Mouse (Mus musculus): Measurements from ENCODE around the gene Tmem88.

The Tmem88 gene

DNA sequence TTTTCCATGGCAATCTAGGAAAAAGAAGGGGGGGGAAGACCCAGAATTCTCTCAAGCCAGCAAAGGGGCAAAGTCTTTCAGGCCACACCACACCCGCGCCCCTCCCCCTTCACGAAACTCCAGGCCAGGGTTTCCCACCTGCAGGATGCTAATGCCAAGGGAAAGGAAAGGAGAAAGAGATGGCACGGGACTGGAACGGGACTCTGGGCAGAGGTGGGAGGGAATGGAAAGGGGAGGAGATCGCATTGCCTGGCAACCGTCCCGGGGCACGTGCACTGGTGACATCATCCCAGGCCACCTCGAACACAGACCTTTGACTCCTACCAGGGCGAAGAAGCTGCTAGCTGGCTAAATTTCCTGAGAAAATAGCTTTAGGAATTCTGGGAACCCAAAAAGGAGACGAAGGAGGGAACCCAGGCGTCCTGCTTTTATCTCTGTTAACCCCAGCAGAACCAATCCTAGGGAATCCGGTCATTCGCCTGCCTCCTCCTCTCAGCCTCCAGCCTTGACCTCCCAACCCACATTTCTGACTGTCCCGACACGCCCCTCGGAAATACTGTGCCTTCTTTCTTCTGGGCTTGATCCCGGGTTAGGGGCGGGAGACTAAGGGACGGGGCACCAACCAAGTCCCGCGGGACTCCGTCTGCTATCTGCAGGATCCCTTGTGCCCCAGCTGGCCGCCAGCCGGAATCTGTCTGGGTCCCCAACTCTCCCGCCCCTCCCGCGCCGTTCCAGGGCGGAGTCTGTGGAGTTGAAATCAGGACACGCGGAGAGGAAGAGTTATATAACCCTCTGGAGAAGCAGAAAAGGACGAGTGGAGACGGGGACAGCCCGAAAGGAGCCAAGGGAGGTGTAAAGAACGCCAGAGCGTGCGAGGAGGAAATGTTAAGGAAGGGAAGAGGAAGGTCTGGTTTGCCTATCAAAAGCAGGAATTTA, 19.7 kb upstream of the Tmem88 start:
- in situ Hi-C loops (cut with MboI; ENCODE audit: unreplicated experiment in 2 of 2), result loop anchor here in 1 of 2 experiments (25.0 kb wide), 2 partner anchors 570 to 1245 kb away; partner anchors contain the start of genes Ctdnep1, Elp5, Eno3 and Gabarap

DNA sequence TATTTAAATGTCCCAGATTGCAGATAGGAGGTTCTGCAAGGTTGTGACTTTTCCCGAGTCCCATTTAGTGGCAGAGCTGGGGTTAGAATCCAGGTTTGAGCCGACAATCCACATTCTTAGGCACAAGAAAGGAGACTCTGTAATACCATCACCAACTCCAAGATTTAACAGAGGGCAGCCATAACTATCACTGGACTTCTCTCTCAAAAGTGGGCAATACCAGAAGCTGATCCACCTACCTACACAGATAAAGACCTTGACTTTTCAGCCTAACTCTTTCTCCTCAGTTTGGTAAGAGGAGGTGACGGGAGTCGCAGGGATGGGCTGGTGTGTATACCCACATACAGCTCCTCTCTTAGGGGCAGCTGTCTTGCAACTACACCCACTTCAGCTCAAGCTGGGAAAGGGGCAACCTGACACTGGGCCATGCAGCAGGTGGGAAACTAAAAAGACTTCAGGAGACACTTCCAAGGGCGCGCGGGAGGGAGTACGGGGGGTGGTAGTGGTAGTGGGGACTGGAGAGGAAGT, 19.0 kb upstream of the Tmem88 start:
- in situ Hi-C loops (cut with MboI; ENCODE audit: unreplicated experiment in 2 of 2), result loop anchor here in 1 of 2 experiments (25.0 kb wide), 2 partner anchors 570 to 1245 kb away; partner anchors contain the start of genes Ctdnep1, Elp5, Eno3 and Gabarap

DNA sequence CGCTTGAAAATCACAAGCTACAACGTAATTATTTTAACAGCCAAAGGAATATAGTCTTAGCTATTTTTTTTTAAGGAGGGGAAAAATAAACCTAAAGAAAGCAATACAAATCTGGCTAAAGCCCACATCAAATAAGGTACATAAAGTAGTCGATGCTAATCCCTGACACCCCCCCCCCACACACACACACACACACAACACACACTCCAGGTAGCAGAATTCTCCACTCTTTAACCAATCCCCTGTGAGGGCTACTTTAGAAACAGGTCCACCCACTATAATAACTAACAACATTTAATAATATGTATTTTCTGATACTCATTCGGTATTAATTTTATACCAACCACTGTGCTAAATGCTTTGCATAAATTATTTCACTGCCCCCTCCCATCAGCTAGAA, 18.5 kb upstream of the Tmem88 start:
- in situ Hi-C loops (cut with MboI; ENCODE audit: unreplicated experiment in 2 of 2), result loop anchor here in 1 of 2 experiments (25.0 kb wide), 2 partner anchors 571 to 1246 kb away; partner anchors contain the start of genes Ctdnep1, Elp5, Eno3 and Gabarap

DNA sequence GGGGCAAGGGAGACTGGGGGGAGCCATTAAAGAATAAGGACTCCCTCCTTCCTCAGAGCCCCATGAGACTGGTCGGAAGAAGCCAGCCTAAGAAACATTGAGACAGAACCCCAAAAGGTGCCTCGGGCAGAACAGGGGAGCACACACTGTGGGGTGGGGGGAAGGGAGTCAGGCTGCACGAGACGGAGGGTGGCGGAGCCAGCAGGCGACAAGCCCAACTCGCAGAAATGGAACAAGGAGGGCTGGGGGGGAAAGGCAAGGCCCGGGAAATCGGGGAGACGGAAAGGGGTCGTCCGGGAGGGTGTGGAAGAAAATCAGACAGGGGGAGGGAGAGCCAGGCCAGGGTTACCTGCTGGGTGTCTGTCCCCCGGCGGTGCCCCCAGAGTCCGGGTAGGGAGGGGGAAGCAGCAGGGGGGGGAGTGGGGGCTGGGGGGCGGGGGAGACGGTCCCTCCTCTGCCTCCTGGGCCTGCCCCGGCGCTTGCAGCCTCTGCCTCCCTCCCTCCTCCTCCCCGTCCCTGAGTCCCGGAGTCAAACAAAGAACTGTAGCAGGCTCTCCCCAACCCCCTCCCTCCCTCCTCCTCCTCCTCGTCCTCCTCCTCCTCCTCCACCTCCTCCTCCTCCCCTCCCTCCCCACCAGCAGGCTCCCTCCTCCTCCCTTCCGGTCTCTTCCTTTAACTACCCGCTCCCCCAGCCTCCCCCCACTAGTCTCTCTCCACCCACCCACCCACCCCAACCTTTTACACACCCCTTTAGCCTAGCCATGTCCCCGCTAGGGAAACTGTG, 17.8 kb upstream of the Tmem88 start:
- in situ Hi-C loops (cut with MboI; ENCODE audit: unreplicated experiment in 2 of 2), result loop anchor here in 1 of 2 experiments (25.0 kb wide), 2 partner anchors 571 to 1246 kb away; partner anchors contain the start of genes Ctdnep1, Elp5, Eno3 and Gabarap

DNA sequence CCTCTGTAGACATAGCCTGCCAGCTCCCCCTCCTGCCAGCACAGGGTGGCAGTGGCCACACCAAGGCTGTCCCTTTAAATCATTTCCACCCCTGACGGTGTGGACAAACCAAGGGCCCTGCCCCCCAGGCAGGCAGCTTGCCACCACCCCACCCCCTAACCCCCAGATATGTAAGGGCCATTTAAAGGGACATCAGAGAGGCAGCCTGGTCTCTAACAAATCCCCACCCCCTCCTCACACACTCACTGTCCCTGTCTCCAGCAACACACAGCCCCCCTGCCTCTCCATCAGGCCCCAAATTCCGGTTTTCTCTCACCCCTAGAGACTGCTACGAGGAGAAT, 17.3 kb upstream of the Tmem88 start:
- in situ Hi-C loops (cut with MboI; ENCODE audit: unreplicated experiment in 2 of 2), result loop anchor here in 1 of 2 experiments (25.0 kb wide), 2 partner anchors 572 to 1247 kb away; partner anchors contain the start of genes Ctdnep1, Elp5, Eno3 and Gabarap

DNA sequence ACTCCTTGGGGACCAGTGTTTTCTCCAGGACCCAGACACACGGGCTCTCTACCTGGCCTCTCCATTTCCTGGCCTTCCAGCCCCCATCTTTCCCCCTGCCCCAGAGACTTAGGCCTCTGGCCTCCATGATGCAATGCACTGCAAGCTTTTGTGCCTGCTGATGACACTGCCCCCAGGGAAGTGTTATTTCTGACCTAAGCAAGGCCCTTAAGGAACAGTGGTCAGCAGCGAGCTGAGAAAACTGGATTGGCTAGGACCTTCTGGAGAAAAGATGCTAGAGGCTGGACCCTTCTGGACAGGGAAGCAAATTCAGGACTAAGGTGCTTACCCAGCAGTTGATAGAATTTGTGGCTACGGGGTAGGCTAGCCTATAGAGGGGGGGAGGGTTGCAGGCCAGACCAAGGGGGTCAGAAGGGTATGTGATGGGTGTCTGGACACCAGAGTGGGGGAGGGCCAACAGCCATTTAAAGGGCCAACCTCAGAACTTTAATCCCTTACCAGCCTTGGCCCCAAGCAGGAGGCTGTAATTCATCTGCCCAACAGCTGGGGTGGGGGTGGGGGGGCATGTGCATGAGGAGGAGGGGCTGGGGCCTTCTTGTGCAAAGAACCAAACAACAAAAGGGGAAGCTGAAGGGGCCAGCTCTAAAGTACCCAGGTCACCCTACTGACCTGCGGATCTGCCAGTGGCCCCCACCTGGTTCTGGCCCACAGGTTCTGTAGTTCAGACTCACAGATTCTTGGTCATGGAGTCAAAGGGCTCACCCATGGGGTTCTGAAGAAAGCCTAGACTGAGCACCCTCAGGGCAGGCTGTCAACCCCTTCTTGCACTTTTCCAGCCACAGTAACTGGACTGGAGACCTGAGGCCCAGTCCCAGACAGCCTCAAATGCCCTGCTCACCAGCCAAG, 16.6 kb upstream of the Tmem88 start:
- in situ Hi-C loops (cut with MboI; ENCODE audit: unreplicated experiment in 2 of 2), result loop anchor here in 1 of 2 experiments (25.0 kb wide), 2 partner anchors 573 to 1248 kb away; partner anchors contain the start of genes Ctdnep1, Elp5, Eno3 and Gabarap

DNA sequence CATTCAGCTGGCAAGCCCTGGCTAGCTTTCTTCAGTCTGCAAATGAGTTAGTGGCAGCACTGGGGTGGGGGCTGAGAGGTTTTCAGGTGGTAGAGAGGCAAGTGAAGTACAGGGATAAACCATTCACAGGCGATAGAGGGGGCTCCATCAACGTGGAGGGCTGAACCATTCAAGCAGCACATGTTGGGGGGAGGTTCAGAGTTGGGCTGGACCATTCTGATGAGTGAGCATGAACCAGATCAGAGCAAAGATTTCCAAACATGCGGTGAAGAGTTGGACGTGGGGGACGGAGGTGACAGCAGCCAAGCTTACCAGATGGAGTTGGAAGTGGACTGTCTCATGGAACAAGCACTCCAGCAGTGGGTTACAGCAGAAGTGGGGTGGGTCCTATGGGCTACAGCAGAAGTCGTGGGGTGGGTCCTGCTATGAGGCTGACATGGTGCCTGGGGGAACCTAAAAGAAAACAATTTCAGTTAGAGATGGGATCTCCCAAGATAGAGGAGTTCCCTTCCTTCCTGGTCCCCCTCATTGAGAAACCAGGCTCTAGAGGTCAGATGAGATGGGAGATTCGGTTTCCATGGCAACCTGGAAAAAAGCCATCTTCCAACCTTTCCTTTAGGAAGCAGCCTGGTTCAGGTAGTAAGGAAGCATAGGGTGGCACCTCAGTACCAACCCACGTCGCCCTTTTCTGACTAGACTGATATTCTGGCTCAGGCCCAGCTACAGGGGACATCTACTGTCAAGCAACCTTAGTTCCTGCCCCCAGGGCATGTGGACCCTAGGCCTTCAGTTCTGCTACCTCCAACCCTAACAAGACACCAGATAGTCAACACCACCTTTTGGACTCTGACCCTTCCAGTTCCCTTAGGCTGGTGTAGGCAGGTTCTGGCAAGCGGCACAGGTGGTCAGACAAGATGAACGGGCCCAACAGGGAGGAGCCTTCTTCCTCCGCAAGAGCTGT, 15.5 kb upstream of the Tmem88 start, which contains the start of gene Kdm6b:
Gene Kdm6b, minus strand, starts transcription at position 455 of the 961 bp plus-strand sequence.
- in situ Hi-C loops (cut with MboI; ENCODE audit: unreplicated experiment in 2 of 2), result loop anchor here in 1 of 2 experiments (25.0 kb wide), 2 partner anchors 574 to 1249 kb away; partner anchors contain the start of genes Ctdnep1, Elp5, Eno3 and Gabarap

DNA sequence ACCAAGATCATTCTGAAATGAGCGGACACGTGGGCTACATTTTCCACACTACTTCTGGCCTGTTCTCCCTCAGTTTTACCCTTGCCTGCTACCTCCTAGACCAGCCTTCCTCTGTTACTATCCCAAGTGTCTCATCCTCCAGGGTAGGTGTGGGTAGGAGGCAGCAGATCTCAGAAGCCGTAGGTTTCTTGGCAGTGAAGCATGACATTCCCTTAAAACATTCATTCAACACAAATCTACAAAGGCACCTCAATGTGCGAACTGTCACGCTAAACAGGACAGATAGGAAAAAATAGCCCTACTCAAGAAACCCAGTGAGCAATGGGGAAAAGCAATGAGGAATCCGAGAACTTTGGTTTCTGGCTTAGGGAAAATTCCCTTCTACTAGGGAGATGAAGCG, 14.5 kb upstream of the Tmem88 start:
- in situ Hi-C loops (cut with MboI; ENCODE audit: unreplicated experiment in 2 of 2), result loop anchor here in 1 of 2 experiments (25.0 kb wide), 2 partner anchors 575 to 1250 kb away; partner anchors contain the start of genes Ctdnep1, Elp5, Eno3 and Gabarap

DNA sequence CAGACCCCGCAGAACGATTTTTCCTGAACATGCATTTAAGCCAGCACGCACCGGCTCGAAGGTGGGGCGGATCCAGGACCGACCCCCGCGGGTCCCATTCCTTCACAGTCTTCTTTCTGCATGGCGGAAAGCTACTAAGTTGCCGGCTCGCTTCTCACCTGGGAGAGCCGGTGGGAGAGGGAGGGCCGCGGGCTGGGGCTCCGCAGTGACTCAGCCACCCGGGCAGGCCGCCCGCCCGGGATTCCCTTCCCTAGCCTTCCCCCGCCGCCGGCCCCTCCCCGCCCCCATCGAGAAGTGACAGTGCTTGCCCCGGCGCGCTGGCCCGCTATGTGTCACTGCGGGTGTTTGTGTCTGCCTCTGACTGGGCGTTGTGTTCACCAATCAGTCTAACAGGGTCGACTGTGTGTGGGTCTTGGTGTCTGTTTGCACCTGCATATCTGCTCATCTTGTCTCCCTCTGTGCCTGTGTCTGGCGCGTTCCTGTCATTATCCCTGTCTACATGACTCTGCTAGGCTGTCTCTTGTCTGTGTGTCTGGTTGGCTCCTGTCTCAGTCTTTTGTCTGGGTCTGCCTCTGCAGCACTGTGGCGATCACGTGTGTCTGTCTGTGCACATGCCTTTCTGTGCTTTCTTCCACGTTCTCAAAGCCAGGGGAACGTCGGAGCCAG, 13.6 kb upstream of the Tmem88 start:
- in situ Hi-C loops (cut with MboI; ENCODE audit: unreplicated experiment in 2 of 2), result loop anchor here in 1 of 2 experiments (25.0 kb wide), 2 partner anchors 576 to 1251 kb away; partner anchors contain the start of genes Ctdnep1, Elp5, Eno3 and Gabarap

DNA sequence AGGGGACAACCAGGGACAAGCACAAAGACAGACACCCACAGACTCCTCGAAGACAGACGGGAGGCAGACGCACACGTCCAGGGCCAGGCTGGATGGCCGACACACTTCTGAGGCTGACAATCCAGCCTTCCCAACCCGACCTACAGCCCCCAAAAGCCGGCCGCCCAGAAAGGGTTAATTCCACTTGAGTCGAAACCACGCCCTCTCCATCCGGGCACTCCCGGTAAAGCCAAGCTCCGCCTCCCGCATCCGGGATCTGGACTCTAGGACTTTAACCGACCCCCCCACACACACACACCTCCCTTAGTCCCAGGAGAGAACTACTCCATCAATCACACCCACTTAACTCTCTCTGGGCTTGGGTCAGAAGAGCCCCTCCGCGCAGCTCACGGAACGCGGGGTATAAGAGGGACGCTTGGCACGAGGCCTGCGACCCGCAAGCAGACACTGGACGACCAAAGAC, 13.1 kb upstream of the Tmem88 start:
- in situ Hi-C loops (cut with MboI; ENCODE audit: unreplicated experiment in 2 of 2), result loop anchor here in 1 of 2 experiments (25.0 kb wide), 2 partner anchors 576 to 1251 kb away; partner anchors contain the start of genes Ctdnep1, Elp5, Eno3 and Gabarap

DNA sequence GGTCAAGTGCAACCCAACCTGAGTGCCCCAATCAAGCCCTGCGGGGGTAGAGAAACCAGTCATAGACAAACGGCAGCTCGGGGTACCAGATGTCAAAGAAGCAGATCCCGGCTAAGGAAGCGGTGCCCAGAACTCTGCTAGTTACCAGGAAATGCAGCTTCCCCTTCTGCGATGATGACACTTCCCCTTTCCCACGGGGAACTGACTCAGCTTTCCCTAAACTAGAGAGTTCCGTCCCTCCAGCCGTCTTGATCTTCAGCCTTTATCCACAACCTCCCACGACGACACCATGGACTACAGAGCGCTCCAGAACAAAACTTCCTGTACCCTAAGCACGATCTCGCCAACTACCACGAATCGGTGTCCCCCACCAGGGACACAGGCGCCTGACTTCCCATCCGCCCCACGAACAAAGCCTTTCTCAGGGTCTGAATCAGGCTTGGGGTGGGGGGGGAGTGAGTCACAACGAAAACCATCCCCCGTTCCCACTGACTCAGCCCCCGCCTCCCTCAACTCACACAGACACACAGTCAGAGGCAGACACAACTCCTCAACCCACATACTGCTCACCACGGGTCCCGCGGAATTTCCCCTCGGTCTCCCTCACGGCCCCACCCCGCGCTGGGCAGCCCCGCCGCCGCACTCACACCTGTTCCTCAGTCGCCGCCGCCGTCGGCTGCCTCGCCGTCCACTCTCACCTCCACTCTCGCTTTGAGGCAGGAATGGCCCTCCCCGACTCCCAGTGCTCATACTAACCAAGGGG, 12.5 kb upstream of the Tmem88 start:
- in situ Hi-C loops (cut with MboI; ENCODE audit: unreplicated experiment in 2 of 2), result loop anchor here in 1 of 2 experiments (25.0 kb wide), 2 partner anchors 577 to 1252 kb away; partner anchors contain the start of genes Ctdnep1, Elp5, Eno3 and Gabarap

DNA sequence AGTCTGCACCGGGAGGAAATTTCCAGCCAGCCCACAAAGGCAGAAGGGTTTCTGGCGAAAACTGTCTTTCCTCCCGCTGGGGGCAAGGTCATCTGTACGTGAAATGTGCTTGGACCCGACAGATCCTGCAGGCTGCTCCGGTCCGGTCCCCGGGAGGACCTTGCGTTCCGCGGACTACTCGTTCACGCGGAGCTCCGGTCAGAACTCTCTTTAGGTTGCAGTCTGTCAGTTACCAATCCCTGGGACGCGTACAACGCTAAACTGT, 11.9 kb upstream of the Tmem88 start:
- in situ Hi-C loops (cut with MboI; ENCODE audit: unreplicated experiment in 2 of 2), result loop anchor here in 1 of 2 experiments (25.0 kb wide), 2 partner anchors 577 to 1252 kb away; partner anchors contain the start of genes Ctdnep1, Elp5, Eno3 and Gabarap

DNA sequence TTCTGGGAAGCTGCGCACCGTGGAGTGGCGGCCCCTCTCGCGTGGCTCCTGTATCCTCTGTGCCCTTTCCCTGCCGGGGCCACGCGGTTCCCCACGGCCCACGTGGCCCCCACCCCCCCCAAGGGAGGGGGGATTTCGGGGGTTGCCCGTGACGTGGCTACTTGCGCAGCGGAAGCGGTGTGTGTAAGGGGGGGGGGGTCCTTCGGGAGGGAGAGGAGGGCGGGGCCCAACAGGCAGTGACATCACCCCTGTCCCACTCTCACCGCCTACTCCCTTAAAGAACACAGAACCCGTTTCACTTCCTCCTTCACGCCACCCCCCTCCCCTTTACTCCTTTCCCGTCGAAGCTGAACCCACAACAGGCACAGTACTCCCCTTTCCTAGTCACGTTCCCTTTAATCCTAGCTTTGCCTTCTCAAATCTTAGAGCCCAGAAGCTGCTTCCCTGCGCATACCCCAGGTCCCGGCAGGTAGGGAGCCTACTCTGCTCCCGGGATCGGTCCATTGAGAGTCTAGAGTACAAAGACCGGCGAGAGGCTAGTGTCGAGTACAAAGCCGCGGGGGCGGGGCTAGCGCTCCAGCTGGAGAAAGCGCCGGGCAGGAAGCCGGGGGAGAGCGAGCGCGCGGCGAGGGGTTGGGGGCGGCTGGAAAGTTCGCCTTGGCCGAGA, 11.5 kb upstream of the Tmem88 start:
- in situ Hi-C loops (cut with MboI; ENCODE audit: unreplicated experiment in 2 of 2), result loop anchor here (10.0 to 25.0 kb wide), 3 partner anchors 105 to 1253 kb away; partner anchors contain the start of genes Ctdnep1 (in 1 of the 2), Elp5 (in 1 of the 2), Eno3 (in 1 of the 2) and Gabarap (in 1 of the 2)

DNA sequence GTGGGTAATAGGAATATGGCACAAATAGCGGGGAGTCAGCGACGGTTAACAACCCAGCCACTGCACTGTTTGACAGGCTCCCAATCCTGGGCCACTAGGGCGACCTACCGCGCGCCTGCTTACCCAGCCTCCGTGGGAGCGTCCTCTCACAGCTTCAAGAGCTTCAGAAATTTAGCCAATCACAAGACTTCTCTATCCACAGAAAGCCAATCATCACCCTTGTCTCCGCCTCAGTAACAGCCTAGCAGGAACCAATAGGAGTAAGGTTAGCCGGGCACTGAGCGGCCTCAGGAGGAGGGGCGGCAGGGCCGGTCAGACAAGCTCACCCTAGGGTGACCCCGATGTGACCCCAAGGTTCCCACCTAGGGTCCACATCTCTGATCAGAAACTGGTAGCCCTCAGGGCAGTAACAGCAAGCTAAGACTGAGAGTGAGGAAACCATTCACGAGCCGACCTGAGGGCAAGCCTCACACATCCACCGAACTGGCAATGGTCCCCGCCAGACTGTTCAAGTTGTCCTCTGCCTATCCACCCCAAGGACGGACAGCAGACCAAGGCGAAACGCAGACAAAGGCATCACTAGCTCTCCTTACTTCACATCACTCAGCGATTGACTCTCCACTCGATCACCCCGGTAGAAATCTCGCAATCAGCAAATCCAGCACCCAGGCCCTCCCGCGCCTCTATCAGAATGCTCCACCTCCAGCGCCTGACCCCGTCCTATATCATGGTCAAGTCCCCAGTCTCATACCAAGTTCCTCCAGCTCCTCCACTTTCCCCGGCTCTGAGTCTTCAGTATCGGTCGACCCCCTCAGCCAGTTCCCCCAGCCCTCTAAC, 10.7 kb upstream of the Tmem88 start:
- in situ Hi-C loops (cut with MboI; ENCODE audit: unreplicated experiment in 2 of 2), result loop anchor here (10.0 to 25.0 kb wide), 3 partner anchors 106 to 1254 kb away; partner anchors contain the start of genes Ctdnep1 (in 1 of the 2), Elp5 (in 1 of the 2), Eno3 (in 1 of the 2) and Gabarap (in 1 of the 2)

DNA sequence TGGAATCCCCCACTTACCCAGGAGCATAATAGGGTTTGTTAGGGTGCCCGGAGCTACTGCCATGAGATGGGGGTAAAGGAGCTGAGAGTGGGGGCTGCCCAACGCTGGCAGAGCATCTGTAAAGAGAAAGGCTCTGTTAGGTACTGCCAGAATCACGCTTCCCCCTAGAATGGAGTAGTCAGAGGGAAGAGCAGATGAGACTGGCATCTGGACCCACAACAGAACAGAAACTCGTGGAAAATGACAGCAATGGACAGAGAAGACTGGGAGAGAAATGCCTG, 9.6 kb upstream of the Tmem88 start:
- in situ Hi-C loops (cut with MboI; ENCODE audit: unreplicated experiment in 2 of 2), result loop anchor here (10.0 to 25.0 kb wide), 3 partner anchors 107 to 1255 kb away; partner anchors contain the start of genes Ctdnep1 (in 1 of the 2), Elp5 (in 1 of the 2), Eno3 (in 1 of the 2) and Gabarap (in 1 of the 2)
